Mouse (Mus musculus) heart, embryonic 16.5 days (tissue): ENCODE data around the gene Slc7a7. TPM values are rescaled to one million over a fixed set of nuclear protein-coding genes. Genes with fewer than 3 reads are reported as not detected.

Experiments
- ATAC-seq: fragments of 200-750 bp; cut with Nextera tagmentation; replicated peaks from 2 replicates; pipeline ENCODE4 v1.8.0; 2017; ENCODE audit warnings: moderate number of reproducible peaks; ENCODE audit not compliant: insufficient read depth, low FRiP score; ENCODE audit errors: extremely low read depth
- H3K27ac ChIP-seq: fragments of 300-500 bp; sonication (generic); 2 replicates; pipeline ENCODE4 v1.5.1; 2014; ENCODE audit warnings: mild to moderate bottlenecking, low read length, control low read depth, moderate library complexity
- H3K27me3 ChIP-seq: fragments of 300-500 bp; sonication (generic); 2 replicates; pipeline ENCODE4 v1.6.1; 2014; ENCODE audit warnings: low read length, mixed read lengths; ENCODE audit not compliant: control insufficient read depth, insufficient read depth
- H3K36me3 ChIP-seq: fragments of 300-500 bp; sonication (generic); 2 replicates; pipeline ENCODE4 v1.6.1; 2014; ENCODE audit not compliant: control insufficient read depth, insufficient read depth
- H3K4me1 ChIP-seq: fragments of 300-500 bp; sonication (generic); 2 replicates; pipeline ENCODE4 v1.6.1; 2014; ENCODE audit warnings: low read length, mixed read lengths; ENCODE audit not compliant: control insufficient read depth, insufficient read depth
- H3K4me2 ChIP-seq: fragments of 300-500 bp; sonication (generic); 2 replicates; pipeline ENCODE4 v1.6.1; 2014; ENCODE audit warnings: low read depth, mild to moderate bottlenecking, control low read depth, low read length
- H3K4me3 ChIP-seq: fragments of 300-500 bp; sonication (generic); 2 replicates; pipeline ENCODE4 v1.5.1; 2014; ENCODE audit warnings: mild to moderate bottlenecking, control low read depth, low read length
- H3K9ac ChIP-seq: fragments of 300-500 bp; sonication (generic); 2 replicates; pipeline ENCODE4 v1.6.1; 2014; ENCODE audit warnings: low read length, control low read depth
- H3K9me3 ChIP-seq: fragments of 300-500 bp; sonication (generic); replicated peaks from 2 replicates; pipeline ENCODE4 v1.6.1; 2016; ENCODE audit warnings: low read length; ENCODE audit not compliant: control insufficient read depth
- WGBS: fragments of 180-500 bp; shearing (Covaris S2); extraction: QIAGEN DNeasy Blood & Tissue Kit; methylation state at CpG from one replicate; pipeline ENCODE4 v1.1.7; 2014; 5-methylcytosine and 5-hydroxymethylcytosine counted together
- polyA plus RNA-seq: library from polyadenylated mRNA; unstranded; fragments of >200 nt; fragmentation: Nextera tagmentation; extraction: Ambion mirVana; gene quantifications from 2 replicates; pipeline ENCODE4 v1.2.1, GENCODE M21; 2015

The Slc7a7 gene
- polyA plus RNA-seq: 8.6 and 12.3 TPM in 2 replicates

DNA sequence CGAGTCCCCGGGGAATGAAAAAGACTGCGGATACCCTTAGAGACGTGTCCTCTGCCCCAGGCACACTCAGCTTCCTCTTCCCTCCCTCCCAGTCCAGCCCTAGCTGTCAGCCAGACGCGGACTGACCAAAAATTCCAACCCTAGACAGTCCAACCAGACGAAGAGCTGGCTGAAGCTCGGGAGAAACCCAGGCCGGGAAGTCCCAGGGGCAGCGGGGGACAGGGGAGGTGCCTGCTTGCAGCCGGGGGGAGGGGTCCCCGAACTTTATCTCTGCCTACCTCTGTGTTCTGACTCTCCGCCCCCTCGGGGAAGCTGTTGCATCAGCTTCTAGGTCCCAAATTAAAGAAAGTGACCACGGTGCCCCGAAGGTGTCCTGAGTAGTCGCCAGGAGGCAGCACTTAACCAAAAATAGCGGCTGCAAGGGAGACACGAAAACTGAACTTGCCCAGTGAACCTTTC is at the start of gene Slc7a7:
Gene Slc7a7 (minus strand): TSS at position 158 of the 459 bp plus-strand sequence.
- Histone ChIP-seq H3K36me3 (no peaks in the 10 kb centered on the region), H3K4me2 (peak within 1 kb of the TSS; percentile 50), H3K27me3 (no peaks in the 10 kb centered on the region), H3K9me3 (no peaks in the 10 kb centered on the region), H3K27ac (peak within 1 kb of the TSS; percentile 0; the same call in 1 of the 2 replicates), H3K4me3 (peak within 1 kb of the TSS; percentile 30), H3K4me1 (peaks cover 26% of the 10 kb centered on the region), H3K9ac (peak within 1 kb of the TSS; percentile 3; the same call in 1 of the 2 replicates)
- peak; percentile 28; the same call in 1 of the 2 replicates for ATAC-seq
- 10% methylated on average over 19 of the region's 19 CpGs for WGBS

GRCm38 (mm10) chr14:54464293-54465005 is 46.9 kb upstream of the Slc7a7 start:
- Histone ChIP-seq H3K4me3 (peak overlapping the region; percentile 92), H3K27ac (peak overlapping the region; percentile 90), H3K9ac (peak overlapping the region; percentile 87), H3K4me1 (peaks cover 8% of the 10 kb centered on the region), H3K36me3 (peaks cover 25% of the 10 kb centered on the region), H3K4me2 (peak overlapping the region; percentile 88), H3K27me3 (no peaks in the 10 kb centered on the region), H3K9me3 (no peaks in the 10 kb centered on the region)
- WGBS: under 1% methylated on average over 57 of the region's 57 CpGs
- ATAC-seq: peak; percentile 59

GRCm38 (mm10) chr14:54463959-54464292 is 46.3 kb upstream of the Slc7a7 start, which contains the start of gene Lrp10:
TSS of gene Lrp10 (plus strand) at chr14:54464137.
- Histone ChIP-seq H3K27me3 (no peaks in the 10 kb centered on the region), H3K4me2 (peak within 1 kb of the TSS; percentile 88), H3K9me3 (no peaks in the 10 kb centered on the region), H3K36me3 (peaks cover 20% of the 10 kb centered on the region), H3K27ac (peak within 1 kb of the TSS; percentile 90), H3K4me1 (peaks cover 8% of the 10 kb centered on the region), H3K9ac (peak within 1 kb of the TSS; percentile 87), H3K4me3 (peak within 1 kb of the TSS; percentile 92)
- peak; percentile 89 for ATAC-seq
- under 1% methylated on average over 35 of the region's 35 CpGs for WGBS

DNA sequence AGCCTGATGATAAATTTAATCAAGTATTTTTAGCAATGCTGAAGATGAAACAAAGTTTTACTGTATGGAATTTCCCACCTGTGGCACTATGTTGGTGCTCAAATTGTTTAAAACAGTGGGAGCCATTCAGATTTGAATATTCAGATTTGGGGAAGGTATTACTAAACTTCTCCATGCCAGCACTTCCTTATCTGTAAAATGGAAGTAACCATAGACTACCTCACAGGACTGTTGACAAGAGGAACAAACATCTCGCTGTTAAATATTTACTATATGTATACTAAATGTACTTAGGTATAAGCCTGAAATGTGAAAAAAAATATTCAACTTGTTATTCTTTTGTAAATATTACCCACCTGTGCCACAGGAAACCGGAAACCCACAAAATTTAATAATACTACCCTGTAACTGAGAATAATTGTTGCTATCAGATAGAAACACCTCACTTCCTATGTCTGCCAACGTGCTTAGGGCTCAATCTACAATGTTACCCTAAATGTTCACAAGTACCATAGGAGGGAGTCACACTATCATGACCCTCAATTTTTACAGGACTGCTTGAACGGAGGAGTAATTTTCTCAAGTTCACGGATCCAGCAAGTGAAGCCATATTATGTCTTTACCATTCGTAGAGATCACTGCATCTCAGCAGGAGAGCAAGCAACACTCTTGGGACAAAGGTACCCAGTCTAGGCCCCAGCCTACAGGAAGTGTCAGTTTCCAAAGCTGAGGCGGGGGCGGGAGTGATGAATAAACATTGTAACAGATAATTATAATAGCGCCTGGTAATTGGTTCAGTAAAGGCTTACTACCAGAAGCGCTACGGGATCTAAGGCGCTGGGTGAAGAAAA is 45.8 kb upstream of the Slc7a7 start:
- H3K4me3 ChIP-seq: peak overlapping the region; percentile 92
- H3K27me3 ChIP-seq: no peaks in the 10 kb centered on the region
- H3K4me1 ChIP-seq: peaks cover 8% of the 10 kb centered on the region
- peak overlapping the region; percentile 90 for H3K27ac ChIP-seq
- H3K9ac ChIP-seq: peak overlapping the region; percentile 87
- peaks cover 14% of the 10 kb centered on the region for H3K36me3 ChIP-seq
- WGBS: 10% methylated on average over 12 of the region's 12 CpGs
- ATAC-seq: no peak
- H3K9me3 ChIP-seq: no peaks in the 10 kb centered on the region
- peak overlapping the region; percentile 88 for H3K4me2 ChIP-seq

- Histone ChIP-seq H3K4me3 (no peak overlapping the region), H3K9ac (no peak overlapping the region), H3K4me2 (no peak overlapping the region), H3K27me3 (no peaks in the 10 kb centered on the region), H3K4me1 (peaks cover 8% of the 10 kb centered on the region), H3K36me3 (peaks cover 10% of the 10 kb centered on the region), H3K9me3 (no peaks in the 10 kb centered on the region), H3K27ac (no peak overlapping the region)
- 74% methylated on average over 4 of the region's 4 CpGs for WGBS
- no peak for ATAC-seq
These were observed 44.6 kb upstream of the Slc7a7 start for GRCm38 (mm10) chr14:54462146-54462545.

DNA sequence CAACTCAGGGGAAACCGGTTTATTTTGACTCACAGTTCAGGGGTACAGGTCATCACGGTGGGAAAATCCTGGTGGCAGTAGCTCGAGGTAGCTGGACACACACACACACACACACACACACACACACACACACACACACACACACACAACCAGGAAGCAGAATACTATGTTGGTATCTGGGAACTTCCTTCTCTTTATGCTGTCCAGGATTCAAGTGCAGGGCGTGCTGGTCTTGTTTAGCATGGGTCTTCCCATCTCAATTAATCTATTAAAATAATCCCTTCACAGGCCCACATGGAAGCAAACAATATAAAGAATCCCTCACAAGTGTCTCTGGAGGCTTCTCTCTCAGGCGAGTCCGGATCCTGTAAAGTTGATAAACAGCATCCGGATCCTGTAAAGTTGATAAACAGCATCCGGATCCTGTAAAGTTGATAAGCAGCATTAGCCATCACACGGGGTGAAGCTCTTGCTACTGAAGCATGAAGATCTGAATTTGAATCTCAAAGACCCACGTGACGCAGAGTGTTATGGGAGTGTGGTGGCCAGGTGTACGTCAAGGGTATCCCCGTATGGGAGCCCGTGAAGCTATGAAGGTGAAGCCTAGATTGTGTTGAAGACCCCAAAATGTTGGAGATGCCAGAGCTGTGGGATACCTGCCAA is 40.5 kb upstream of the Slc7a7 start:
- H3K4me2 ChIP-seq: no peak overlapping the region
- 74% methylated on average over 14 of the region's 14 CpGs for WGBS
- no peaks in the 10 kb centered on the region for H3K36me3 ChIP-seq
- H3K4me3 ChIP-seq: no peak overlapping the region
- no peak overlapping the region for H3K27ac ChIP-seq
- H3K27me3 ChIP-seq: no peaks in the 10 kb centered on the region
- H3K4me1 ChIP-seq: no peaks in the 10 kb centered on the region
- no peaks in the 10 kb centered on the region for H3K9me3 ChIP-seq
- no peak for ATAC-seq
- no peak overlapping the region for H3K9ac ChIP-seq

DNA sequence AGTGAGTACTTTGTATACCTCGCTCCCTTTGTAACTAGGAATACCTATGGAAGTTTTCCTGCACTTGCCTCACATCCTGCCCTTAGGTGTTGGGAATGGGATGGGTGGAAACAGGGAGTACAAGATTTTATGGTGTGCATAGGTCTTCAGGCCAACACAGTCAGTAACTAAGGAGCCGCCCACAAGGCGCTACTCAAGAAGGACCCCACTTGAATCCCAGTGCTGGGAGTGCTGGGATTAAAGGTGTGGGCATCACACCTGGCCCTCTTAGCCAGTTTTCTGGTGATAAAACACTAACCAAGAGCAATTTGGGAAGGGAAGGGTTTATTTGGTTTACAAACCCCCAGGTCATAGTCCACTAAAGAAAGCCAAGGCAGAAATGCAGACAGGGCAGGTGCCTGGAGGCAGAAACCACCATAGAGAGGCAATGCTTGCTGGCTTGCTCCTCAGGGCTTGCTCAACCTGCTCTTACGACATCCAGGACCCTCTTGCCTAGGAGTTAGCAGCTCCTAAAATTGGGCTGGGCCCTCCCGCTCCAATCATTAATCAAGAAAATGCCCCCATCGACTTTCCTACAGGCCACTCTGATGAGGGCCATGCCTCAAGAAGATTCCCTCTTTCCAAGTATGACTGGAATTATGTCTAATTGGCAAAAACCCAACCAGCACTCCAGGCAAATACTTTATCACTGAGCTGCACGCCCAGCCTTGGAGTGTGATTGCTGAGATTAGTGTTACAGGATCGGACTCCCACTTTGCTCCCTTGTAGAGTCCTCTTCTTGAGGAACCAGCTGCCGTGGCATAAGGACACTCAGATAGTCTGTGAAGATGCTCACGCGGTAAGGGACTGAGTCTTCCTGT is 37.3 kb upstream of the Slc7a7 start:
- 57% methylated on average over 11 of the region's 11 CpGs for WGBS
- Histone ChIP-seq H3K4me3 (no peak overlapping the region), H3K9ac (no peak overlapping the region), H3K27ac (no peak overlapping the region), H3K4me1 (no peaks in the 10 kb centered on the region), H3K4me2 (no peak overlapping the region), H3K27me3 (no peaks in the 10 kb centered on the region), H3K9me3 (no peaks in the 10 kb centered on the region), H3K36me3 (no peaks in the 10 kb centered on the region)
- no peak for ATAC-seq

DNA sequence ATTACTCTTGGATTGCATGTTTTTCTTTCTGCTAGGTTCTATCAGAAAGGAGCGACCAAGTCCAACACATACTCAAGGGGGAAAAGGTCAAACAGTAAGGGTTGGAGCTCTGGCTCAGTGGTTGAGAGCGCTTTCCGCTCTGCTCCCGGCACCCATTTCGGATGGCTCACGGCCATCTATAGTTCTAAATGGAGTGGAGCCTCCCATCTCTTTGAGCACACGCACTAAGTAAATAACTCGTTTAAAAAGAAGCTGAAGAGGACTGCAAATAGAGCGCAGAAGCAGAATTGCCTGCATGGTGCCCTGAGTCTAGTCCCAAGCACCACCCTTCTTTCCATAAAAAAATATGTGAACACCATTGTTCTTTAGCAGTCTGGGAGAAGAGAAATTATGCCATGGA is 36.0 kb upstream of the Slc7a7 start:
- WGBS: 76% methylated on average over 9 of the region's 9 CpGs
- no peak for ATAC-seq
- Histone ChIP-seq H3K36me3 (no peaks in the 10 kb centered on the region), H3K4me3 (no peak overlapping the region), H3K9ac (no peak overlapping the region), H3K9me3 (no peaks in the 10 kb centered on the region), H3K27me3 (no peaks in the 10 kb centered on the region), H3K4me2 (no peak overlapping the region), H3K27ac (no peak overlapping the region), H3K4me1 (0 out of 2 replicates have a peak, but pooled peaks cover 2% of the 10 kb centered on the region)
